Mouse (Mus musculus): ENCODE measurements around the gene Ccdc120.

The Ccdc120 gene

DNA sequence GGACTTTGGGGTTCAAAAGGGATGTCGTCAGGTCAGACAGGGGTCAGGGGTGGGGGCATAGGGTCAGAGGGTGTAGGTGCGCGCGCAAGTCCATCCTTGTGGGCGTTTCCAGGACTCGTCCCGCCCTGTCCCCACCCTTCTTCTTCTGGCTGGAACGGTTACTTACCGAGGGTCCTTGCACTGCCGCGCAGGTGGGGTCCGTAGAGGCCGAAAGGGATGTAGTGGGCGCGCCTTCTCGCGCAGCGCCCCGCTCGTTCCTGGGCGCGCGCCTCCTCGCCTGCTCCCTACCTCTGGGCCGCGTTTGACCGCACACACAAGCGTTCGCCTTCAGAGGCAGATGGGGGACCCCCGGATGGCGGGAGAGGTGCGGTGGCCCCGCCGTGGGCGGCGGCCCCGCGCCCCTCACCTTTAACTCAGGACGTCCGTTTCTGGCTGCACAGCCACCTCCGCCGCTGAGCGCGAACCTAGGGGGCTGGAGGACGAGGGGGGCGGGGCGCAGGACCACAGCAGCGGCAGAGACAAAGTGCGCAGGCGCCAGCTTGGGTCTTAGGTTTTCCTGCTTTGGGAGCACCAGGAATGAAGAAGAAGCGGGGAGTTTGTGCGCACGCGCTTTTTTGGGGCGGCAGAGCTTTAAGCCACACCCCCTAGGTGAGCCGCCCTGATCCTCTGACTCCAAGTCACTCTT lies at the start of gene Ccdc120:
Ccdc120 (minus strand) TSS at position 474 of the 685 bp plus-strand sequence.
- DNase-seq (ENCODE audit: low read depth, low spot score), result no peak

DNA sequence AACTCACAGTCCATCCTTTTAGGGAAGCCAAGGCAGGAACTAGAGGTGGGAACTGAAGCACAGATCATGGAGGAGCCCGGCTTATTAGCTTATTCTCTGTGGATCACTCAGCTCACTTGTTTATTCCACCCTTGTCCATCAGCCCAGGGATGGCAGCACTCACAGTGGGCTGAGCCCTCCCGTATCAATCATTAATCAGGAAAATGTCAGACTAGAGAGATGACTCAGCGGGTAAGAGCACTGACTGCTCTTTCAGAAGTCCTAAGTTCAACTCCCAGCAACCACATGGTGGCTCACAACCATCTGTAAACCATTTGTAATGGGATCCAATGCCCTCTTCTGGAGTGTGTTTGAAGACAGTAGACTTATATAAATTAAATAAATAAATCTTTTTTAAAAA lies 46.6 kb upstream of the Ccdc120 start:
- no peak for DNase-seq (ENCODE audit: low read depth, low spot score)

DNA sequence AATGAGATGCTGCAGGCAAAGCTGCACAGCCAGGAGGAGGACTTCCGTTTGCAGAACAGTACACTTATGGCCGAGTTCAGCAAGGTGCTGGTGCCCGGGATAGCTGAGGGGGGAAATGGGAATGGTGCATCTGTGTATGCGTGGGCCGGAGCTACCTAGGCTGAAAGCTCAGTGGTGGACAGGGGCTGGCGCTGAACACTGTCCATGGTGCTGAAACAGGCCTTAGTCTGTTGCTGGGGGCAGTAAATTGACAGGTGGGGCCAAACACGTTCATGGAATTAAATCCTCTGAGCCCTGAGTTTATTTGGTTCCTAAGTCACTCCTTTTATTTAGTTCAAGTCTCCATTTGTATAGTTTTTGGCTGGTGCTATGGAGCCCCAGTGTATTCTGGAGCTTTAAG lies 44.3 kb upstream of the Ccdc120 start:
- DNase-seq (ENCODE audit: low read depth, low spot score), result no peak

DNA sequence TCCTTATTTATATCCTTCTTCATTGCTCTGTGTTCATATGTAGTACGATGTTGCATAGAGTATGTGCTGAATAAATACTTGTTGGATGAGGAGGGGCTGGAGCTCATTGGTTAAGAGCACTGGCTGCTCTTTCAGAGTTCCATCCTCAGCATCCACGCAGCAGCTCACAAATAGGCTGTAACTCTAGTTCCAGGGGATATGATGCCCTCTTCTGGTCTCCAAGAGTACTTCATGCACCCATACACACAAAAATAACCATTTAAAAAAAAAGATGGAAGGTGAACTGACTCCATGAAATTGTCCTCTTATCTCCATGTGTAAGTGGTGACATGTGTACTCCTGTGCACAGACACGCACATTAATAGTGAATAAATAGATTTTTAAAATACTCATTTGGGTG lies 42.7 kb upstream of the Ccdc120 start:
- no peak for DNase-seq (ENCODE audit: low read depth, low spot score)

DNA sequence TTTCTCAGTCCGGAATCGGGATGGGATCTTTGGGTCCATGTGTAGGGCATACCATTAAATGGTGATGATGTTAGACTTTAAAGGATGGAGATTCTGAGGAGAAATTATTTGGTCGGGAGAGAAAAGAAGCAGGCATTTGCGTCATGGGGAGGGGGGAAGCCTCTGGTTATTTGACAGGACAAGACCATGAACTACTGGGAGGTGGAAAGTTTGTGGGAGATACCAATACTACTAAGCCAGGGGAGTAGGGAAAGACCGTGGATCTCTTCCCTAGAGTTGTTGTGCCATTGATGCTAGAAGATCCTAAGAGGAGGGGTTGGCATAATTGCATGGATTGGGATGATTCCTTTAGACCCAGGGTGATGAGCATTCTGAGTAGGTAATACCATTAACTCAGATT lies 39.6 kb upstream of the Ccdc120 start:
- DNase-seq (ENCODE audit: low read depth, low spot score), result no peak

DNA sequence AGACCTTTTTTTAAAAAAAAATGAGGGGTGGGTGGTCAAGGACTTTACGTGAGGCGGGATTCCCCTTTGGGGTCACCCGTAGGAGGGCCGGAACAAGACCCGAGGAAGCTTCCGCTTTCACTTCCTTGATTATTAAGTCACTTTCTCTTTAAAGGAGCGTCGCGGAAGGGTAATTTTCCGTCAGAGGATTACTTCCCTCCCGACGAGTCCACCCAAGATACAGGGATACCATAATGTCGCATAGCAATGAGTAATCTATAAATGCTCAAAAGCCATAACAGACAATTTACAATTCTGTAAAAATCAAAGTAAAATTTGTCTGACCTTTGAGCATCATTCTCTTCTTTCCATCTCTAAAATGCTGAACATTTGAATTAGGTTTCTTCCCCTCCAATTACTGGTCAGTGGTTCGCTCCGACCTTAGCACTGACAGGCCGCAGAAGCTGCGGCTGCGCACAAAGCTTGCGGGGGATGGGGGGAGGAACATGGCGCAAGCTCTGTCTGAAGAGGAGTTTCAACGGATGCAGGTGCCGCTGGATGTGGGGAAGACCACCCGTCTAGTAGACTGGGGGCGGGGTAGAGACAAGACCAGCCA lies 38.9 kb upstream of the Ccdc120 start, which contains the start of gene Gripap1:
Gripap1 (plus strand) TSS at position 224 of the 595 bp plus-strand sequence.
- peak; percentile 82 for DNase-seq (ENCODE audit: low read depth, low spot score)

DNA sequence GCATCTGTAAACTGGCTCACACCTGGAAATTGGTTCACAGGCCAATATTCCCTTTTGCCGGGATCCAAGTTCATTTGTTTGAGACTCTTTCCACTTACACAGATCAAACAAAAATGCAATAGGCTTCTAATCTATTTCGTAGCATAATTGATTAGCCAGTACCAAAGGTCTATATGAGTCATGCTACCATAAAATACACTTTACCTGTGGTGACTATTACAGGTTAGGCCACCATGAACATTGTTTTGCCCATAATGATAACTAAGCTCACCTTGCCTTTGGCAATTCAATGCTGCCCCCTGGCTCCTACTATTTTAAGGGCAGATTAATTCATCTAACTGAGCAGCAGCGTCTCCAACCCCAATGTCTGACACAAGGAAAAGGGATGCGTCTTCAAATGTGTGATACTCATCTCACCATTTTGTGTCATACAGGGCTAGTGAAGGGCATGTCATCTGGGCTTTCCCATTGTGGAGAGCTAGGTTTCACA lies 31.9 kb upstream of the Ccdc120 start:
- DNase-seq (ENCODE audit: low read depth, low spot score), result no peak

DNA sequence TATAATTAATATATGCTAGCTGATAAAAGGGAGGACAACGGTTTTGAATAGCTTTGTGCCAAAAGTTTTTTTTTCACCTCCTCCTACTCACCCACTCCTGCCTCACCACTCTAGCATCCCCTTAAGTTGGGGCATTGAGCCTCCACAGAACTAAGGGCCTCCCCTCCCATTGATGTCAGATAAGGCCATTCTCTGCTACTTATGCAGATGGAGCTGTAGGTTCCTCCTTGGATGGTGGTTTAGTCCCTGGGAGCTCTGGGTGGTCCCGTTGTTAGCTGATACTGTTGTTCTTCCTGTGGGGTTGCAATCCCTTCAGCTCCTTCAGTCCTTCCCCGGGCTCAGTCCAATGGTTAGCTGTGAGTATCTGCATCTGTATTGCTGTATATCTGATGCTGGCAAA lies 28.6 kb upstream of the Ccdc120 start:
- no peak for DNase-seq (ENCODE audit: low read depth, low spot score)

DNA sequence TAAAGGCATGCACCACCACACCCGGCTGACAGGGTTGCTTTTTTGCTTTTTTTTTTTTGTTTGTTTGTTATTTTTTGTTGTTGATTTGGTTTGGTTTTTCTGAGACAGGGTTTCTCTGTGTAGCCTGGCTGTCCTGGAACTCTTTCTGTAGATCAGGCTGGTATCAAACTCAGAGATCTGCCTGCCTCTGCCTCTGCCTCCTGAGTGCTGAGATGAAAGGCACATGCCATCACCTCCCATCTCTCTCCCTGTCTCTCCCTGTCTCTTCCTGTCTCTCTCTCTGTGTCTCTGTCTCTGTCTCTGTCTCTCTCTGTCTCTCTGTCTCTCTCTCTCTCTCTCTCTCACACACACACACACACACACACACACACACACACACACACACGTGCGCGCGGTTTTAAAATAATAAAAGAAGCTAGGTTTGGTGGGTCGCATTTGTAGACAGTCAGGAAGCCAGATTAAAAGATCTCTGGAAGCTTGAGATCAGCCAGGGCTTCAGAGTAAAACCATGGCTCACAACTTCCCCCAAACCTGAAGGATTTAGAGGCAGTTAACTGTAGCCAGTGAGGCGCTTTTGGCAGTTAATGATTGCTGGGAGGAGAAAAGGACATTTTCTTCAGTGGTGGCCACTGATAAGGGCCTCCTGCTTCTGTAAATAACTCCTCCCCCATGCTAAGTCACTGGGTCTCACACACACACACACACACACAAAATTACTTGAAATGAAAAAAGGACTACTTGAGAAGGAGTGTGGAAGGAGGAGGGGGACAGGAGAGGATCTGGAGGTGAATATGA lies 27.9 kb upstream of the Ccdc120 start:
- no peak for DNase-seq (ENCODE audit: low read depth, low spot score)

DNA sequence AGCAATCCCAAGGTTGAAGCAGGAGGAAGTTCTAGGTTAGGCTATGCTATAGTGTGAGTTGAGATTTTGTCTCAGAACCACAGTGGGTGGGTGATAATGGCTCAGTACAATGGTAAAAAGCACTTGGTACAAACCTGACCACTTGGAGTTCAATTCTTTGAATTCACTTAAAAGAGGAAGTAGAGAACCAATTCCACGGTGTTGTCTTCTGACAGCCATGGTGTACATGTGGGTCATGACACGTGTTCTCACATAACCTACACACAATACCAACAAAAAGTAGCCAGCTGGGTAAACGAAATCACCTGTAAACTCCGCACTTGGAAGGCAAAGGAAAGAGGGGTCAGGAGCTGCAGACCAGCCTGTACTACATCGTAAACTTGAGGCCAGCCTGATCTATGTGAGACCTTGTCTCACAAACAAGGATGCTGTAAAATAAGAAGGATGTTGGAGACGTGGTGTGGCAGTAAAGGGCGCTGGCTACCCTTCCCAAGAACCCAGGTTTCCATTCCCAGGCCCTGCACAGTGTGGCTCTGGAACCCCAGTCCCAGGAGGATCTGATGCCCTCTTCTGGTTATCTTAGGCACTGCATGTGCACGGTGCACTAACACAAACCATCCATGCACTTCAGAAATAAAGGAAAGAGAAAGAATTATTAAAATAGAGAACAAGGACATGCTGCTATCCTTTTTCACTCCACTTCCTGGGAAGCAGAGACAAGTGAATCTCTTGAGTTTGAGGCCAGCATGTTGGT lies 25.8 kb upstream of the Ccdc120 start:
- no peak for DNase-seq (ENCODE audit: low read depth, low spot score)

DNA sequence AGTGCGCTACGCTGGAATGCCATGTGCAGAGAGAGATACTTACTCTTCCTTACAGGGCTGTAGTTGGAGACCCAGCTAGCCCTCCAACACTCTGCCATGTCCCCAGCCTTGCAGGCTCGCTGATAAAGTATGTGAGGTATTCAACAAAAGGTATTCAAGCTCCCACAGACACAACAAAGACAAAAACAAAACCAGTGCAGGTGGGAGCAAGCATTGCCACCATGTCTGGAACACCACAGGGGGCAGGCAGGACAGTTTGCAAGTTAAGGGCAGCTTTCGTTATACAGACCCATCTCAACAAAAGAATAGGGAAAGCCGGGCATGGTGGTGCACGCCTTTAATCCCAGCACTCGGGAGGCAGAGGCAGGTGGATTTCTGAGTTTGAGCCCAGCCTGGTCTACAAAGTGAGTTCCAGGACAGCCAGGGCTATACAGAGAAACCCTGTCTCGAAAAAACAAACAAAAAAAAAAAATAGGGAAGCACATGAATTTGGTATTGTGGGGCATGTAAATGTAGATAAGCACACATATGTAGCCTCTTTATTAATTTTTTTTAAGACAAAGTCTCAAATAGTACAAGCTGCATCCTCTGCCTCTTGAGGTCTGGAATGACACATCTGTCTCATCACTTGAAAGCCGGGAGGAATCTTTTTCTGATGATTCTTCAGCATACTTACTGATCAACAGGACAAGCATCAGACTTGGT lies 24.9 kb upstream of the Ccdc120 start:
- no peak for DNase-seq (ENCODE audit: low read depth, low spot score)

DNA sequence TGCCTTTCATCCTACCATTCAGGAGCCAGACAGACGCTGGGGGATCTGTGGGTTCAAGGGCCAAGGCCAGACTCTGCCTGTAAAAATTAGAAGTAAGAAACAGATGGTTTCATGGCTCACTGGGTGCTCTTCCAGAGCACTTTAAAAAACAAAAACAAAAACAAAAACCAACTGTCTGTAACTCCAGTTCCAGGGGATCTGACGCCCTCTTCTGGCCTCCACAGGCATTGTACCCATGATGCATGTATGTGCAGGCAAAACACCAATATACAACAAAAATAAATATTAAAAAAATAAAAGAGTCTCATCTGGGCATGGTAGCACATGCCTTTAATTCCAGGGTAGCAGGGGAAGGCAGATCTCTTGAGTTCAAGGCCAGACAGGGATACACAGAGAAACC lies 22.1 kb upstream of the Ccdc120 start:
- DNase-seq (ENCODE audit: low read depth, low spot score), result no peak

DNA sequence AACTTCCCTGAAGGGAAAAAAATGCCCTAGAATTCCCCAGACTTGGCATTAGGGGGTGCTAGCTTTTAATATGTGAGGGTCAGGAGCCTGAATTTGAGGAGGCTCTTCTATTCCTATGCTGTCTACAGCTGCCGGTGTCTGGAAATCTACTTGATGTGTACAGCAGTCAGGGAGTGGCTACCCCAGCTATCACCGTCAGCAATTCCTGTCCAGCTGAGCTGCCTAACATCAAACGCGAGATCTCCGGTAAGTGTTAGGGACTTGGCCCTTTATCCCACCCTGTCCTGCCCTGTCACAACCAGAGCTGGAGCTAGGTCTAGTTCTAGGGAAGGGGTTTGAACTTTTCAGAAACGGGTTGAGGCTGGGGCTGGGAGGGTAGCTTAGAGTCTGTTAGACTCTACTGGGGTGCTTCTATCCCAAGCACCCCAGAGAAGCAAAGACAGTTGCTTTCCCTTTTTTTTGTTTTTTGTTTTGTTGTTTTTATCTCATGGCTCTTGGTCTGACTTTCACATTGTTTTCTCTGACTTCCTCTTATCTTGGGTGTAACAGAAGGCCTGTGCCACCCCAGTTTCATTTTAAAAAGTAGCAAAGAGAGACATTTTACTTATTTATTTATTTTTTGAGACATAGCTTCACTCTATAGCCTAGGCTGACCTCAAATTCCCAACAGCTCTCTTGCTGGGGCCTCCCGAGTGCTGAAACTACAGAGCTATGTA lies 18.8 kb upstream of the Ccdc120 start:
- no peak for DNase-seq (ENCODE audit: low read depth, low spot score)

DNA sequence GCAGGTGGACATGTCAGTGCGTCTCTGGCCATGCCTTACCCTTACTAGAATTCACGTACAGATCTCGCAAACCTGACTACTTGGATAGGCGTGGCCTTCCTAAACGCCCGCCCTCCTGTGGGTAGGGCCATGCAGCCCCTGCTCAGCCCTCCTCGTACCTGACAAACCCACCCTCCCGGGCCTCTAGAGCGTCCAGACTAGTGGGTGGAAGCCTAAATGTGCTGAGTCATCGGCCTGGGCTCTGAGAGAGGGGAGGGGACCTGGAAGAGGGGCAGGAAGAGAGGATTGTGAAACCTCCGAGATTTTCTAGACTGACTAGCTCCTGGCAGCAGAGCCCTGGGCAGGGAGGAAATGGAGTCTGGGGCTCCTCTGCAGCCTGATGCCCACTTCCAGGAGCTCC lies 15.1 kb upstream of the Ccdc120 start:
- peak; percentile 36 for DNase-seq (ENCODE audit: low read depth, low spot score)

DNA sequence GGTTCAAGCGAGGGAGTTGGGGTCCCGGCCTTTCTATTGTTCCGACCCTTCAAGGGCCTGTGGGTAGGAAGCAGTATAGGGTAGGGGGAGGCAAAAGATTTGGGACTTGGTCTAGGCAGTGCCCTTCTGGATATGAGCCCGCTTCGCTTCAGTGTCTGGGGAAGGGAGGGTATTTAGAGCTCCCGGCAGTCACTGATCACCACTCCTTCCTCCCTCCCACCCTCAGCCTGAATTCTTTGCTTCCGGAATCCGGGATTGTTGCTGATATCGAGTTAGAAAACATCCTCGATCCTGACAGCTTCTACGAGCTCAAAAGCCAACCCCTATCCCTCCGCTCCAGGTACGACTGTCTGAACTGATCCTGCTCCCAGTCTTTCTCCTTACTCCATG lies 14.6 kb upstream of the Ccdc120 start:
- DNase-seq (ENCODE audit: low read depth, low spot score), result no peak

DNA sequence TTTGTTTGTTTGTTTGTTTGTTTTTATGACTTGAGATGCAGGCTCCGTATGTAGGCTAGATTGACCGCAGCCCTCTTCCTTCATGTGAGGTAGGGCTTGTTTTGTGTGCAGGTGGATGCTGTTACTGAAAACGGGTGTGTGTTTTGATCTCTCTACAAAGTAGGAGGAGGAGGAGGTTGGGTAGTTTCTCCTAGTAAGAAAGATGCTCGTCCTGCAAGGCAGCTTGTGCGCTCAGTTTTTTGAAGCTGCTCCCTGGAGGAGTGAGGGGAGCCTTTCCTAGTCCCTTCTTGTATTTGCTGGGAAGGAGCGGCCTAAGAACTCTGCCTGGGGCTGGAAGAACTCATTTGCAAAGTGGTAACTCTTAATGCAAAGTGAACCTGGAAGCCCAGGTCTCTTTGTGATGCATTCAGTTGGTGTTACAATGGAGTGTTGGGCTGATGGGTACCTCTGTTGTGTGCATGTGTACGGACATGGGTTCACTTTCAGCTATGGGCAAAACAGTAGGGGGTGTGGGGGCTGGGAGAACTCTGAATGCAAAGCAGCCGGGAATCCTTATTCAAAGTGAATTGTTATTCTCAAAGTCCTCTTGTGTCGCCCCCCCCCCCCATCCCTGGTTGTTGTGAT lies 14.1 kb upstream of the Ccdc120 start:
- DNase-seq (ENCODE audit: low read depth, low spot score), result no peak

DNA sequence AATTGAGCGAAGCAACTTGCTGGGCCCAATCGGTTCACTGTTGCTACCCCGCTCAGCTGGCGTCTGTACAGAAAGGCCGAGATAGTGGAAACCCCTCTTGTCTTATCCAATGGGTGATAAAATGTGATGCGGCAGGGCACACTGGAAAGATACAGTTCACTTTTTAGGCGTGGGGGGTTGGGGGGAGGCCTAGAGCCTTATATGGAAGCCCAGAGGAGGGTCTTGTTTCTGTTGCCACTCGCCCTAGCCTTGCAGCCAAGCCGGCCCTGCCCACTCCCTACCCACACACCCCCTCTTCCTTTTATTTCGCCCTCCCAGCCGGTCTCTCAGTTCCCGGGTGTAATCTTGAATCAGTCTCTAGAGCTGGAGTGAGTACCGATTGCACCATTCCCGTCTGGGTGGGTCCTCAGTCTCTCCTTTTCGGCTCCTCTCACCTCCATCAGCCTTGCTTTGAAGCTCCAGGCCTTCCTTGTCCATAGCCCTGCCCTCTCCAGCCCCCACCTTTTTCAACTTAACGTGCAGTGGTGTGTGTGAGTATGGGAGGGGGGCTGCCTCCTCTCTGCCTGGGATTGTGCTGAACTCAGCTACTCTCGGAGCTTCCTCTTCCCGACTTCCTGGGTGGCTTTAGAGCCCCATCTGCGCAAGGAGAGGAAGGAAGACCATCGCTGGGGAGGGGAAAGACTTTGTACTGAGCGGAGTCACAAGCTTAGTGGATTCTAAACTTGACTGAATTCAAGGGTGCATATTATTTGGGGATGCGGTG lies 13.1 kb upstream of the Ccdc120 start:
- DNase-seq (ENCODE audit: low read depth, low spot score), result peak; percentile 22

DNA sequence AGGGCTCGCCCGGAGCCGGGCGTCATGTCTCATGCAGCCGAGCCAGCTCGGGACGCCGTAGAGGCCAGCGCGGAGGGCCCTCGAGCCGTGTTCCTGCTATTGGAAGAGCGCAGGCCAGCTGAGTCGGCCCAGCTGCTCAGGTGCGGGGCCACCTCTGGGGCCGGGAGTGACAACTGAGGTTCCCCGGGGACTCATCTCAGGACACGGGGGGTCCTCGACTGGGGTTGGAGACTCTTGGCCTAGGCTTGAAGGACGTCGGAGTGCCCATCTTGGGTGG lies 12.2 kb upstream of the Ccdc120 start:
- no peak for DNase-seq (ENCODE audit: low read depth, low spot score)

DNA sequence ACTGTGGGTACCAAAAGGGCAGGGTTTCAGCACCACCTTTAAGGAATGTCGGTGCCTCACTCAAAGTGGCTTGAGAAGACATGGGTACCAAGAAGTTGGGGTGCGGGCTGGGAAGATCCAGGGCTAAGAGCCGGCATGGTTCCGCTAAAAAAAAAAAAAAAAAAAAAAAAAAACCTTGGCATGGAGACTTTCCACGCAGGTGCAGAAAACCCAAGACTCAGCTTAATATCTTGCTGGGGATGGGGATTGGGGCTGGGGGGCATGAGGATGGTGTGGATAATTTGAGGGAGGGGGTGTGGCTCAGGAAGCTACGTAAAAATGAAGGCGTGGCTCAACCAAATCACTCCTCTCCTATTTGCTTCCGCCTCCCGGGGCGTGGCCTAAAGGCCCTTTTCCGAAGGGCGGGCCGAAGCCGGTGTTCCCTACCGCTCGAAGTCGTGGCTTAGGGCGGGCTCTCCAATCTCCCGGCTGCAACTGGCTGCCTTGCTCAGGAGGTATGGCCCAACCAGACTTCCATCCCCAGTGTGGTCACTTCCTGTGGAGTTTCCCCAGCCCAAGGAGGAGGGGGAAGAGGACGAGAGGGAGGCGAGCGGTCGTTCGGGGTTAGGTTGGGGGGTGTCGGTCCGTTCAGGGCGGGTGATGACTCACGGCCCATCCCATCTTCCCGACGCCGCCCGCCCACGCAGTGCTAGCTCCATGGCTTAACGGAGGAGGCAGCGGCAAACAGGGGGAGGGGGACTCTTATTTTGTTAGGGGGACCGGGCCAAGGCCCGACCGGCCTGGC lies 11.6 kb upstream of the Ccdc120 start, which contains the start of gene Tfe3:
Tfe3 (plus strand) TSS at position 424 of the 784 bp plus-strand sequence.
- peak; percentile 93 for DNase-seq (ENCODE audit: low read depth, low spot score)
